ENCODE assay signal across 20 mouse cellular contexts in the genomic region with DNA sequence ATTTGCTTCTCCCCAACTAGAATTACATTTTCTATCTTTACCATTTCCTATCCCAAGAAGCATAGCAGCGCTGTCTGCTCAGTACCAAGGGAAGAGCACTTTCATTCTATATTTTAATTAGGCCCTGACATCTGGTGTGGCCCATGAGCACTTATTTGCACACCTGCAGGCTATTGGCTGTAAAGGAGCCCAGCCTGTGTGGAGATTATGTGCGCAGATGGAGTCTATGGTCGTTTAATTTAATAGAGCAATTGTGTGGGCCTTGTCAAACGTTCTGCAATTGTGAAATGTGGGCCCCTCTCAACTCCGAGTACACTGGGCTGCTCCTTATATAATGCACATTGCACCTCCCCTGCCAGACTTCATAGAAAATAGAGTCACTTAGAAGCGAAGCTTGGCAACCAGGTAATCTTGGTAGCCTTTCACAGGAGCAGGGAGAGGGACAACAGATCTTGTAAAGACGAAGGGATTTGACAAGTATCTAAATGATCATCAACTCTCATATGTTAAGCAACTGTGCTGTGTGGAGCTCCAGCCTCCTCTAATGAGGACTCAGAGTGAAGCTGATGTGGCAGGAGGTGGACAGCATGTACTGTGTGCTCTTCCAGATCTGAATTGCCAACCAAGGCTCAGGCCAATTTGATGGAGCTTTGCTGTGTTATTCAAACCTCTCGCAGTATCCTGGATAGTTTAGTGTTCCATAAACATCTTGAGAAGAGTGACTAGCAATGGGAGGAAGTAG. TPM values are rescaled to one million over a fixed set of nuclear protein-coding genes. Genes with fewer than 3 reads are reported as not detected.
DNase-seq lines count a peak whose midpoint lies in the region; ATAC-seq lines count a peak whose summit lies in the region.
"Had no signal": no experiment of that assay in that cellular context is flagged by ENCODE, and none has a peak within 500 bp of the region (broad histone marks: within the 10 kb centered on the region; RNA-seq: fewer than 3 reads in every experiment).

No protein-coding gene starts in this region.

- no peak overlapping the region for H3K27ac ChIP-seq in hindbrain, embryonic 11.5 days (ENCODE audit: low read depth, low read length)
- no peak overlapping the region for H3K27ac ChIP-seq in hindbrain, embryonic 10.5 days
- no peak overlapping the region for H3K27ac ChIP-seq in hindbrain, embryonic 12.5 days
- no peak overlapping the region for H3K27ac ChIP-seq in hindbrain, embryonic 16.5 days (ENCODE audit: low read depth, low read length)
- no peak overlapping the region for H3K27ac ChIP-seq in midbrain, embryonic 15.5 days
- H3K27ac ChIP-seq: liver, embryonic 14.5 days; stomach, embryonic 15.5 days had no signal

- H3K4me3 ChIP-seq in hindbrain, embryonic 11.5 days (ENCODE audit: low read depth, low read length) = no peak overlapping the region
- H3K4me3 ChIP-seq in hindbrain, embryonic 10.5 days = no peak overlapping the region
- H3K4me3 ChIP-seq in hindbrain, embryonic 12.5 days = no peak overlapping the region
- H3K4me3 ChIP-seq in hindbrain, embryonic 16.5 days (ENCODE audit: low read length) = no peak overlapping the region
- no peak overlapping the region for H3K4me3 ChIP-seq in midbrain, embryonic 15.5 days
- H3K4me3 ChIP-seq: stomach, embryonic 15.5 days had no signal

- WGBS in hindbrain, embryonic 11.5 days = 81% methylated on average over 8 of the region's 8 CpGs
- 84% methylated on average over 8 of the region's 8 CpGs for WGBS in hindbrain, embryonic 10.5 days
- 73% methylated on average over 8 of the region's 8 CpGs for WGBS in hindbrain, embryonic 12.5 days
- 62% methylated on average over 8 of the region's 8 CpGs for WGBS in hindbrain, embryonic 16.5 days
- WGBS in midbrain, embryonic 15.5 days = 62% methylated on average over 8 of the region's 8 CpGs

- DNase-seq in hindbrain, embryonic 11.5 days (ENCODE audit: low spot score) = no peak
- no peak for DNase-seq in hindbrain, embryonic 10.5 days (ENCODE audit: low spot score)
- no peak for DNase-seq in ovary, postnatal 10 days (ENCODE audit: low spot score)
- no peak for DNase-seq in embryo, embryonic 10 days (ENCODE audit: low spot score)
- DNase-seq in testis, postnatal 14 days (ENCODE audit: low spot score) = no peak
- DNase-seq: cerebellum, adult 9-10 months; kidney, adult 18-20 months; kidney, postnatal 10 days; retina, postnatal 1 day; thymus, adult 2 months had no signal

- H3K9ac ChIP-seq in hindbrain, embryonic 11.5 days (ENCODE audit: low read depth, low read length) = no peak overlapping the region
- no peak overlapping the region for H3K9ac ChIP-seq in hindbrain, embryonic 12.5 days
- H3K9ac ChIP-seq in hindbrain, embryonic 16.5 days (ENCODE audit: low read depth, low read length) = no peak overlapping the region
- no peak overlapping the region for H3K9ac ChIP-seq in midbrain, embryonic 15.5 days
- H3K9ac ChIP-seq: liver, embryonic 14.5 days; stomach, embryonic 15.5 days had no signal

- peak; percentile 65 for ATAC-seq in hindbrain, embryonic 11.5 days (ENCODE audit: low FRiP score)
- ATAC-seq in hindbrain, embryonic 12.5 days (ENCODE audit: low FRiP score) = peak; percentile 66
- peak; percentile 81 for ATAC-seq in hindbrain, embryonic 16.5 days
- ATAC-seq in midbrain, embryonic 15.5 days (replicated peaks) = peak; percentile 65; the same call in 1 of the 2 replicates

- H3K4me1 ChIP-seq in hindbrain, embryonic 11.5 days (replicated peaks; ENCODE audit: control insufficient read depth, insufficient read depth, low read length) = no peaks in the 10 kb centered on the region
- H3K4me1 ChIP-seq in hindbrain, embryonic 10.5 days (replicated peaks) = 0 out of 2 replicates have a peak, but pooled peaks cover 8% of the 10 kb centered on the region
- no peaks in the 10 kb centered on the region for H3K4me1 ChIP-seq in hindbrain, embryonic 12.5 days
- no peaks in the 10 kb centered on the region for H3K4me1 ChIP-seq in hindbrain, embryonic 16.5 days (ENCODE audit: control insufficient read depth, insufficient read depth, low read depth, low read length)
- H3K4me1 ChIP-seq in midbrain, embryonic 15.5 days = no peaks in the 10 kb centered on the region
- H3K4me1 ChIP-seq: stomach, embryonic 15.5 days had no signal

- H3K4me2 ChIP-seq in hindbrain, embryonic 11.5 days (replicated peaks; ENCODE audit: low read depth, low read length) = no peak overlapping the region
- H3K4me2 ChIP-seq in hindbrain, embryonic 12.5 days (replicated peaks) = no peak overlapping the region
- no peak overlapping the region for H3K4me2 ChIP-seq in hindbrain, embryonic 16.5 days (ENCODE audit: low read length)
- H3K4me2 ChIP-seq in midbrain, embryonic 15.5 days = no peak overlapping the region
- H3K4me2 ChIP-seq: stomach, embryonic 15.5 days had no signal

- no peaks in the 10 kb centered on the region for H3K27me3 ChIP-seq in hindbrain, embryonic 11.5 days (ENCODE audit: control insufficient read depth, insufficient read depth, low read length)
- no peaks in the 10 kb centered on the region for H3K27me3 ChIP-seq in hindbrain, embryonic 10.5 days (ENCODE audit: insufficient read depth, poor library complexity, severe bottlenecking)
- no peaks in the 10 kb centered on the region for H3K27me3 ChIP-seq in hindbrain, embryonic 12.5 days
- H3K27me3 ChIP-seq in hindbrain, embryonic 16.5 days (replicated peaks; ENCODE audit: control insufficient read depth, insufficient read depth, low read length) = no peaks in the 10 kb centered on the region
- no peaks in the 10 kb centered on the region for H3K27me3 ChIP-seq in midbrain, embryonic 15.5 days (replicated peaks)
- H3K27me3 ChIP-seq: stomach, embryonic 15.5 days had no signal

- no peaks in the 10 kb centered on the region for H3K9me3 ChIP-seq in hindbrain, embryonic 11.5 days (ENCODE audit: control insufficient read depth, low read length)
- H3K9me3 ChIP-seq in hindbrain, embryonic 10.5 days = no peaks in the 10 kb centered on the region
- no peaks in the 10 kb centered on the region for H3K9me3 ChIP-seq in hindbrain, embryonic 12.5 days (replicated peaks)
- H3K9me3 ChIP-seq in hindbrain, embryonic 16.5 days (ENCODE audit: control insufficient read depth, low read length) = no peaks in the 10 kb centered on the region
- no peaks in the 10 kb centered on the region for H3K9me3 ChIP-seq in midbrain, embryonic 15.5 days
- H3K9me3 ChIP-seq: stomach, embryonic 15.5 days had no signal

- H3K36me3 ChIP-seq in hindbrain, embryonic 11.5 days (ENCODE audit: control insufficient read depth, insufficient read depth, low read length) = no peaks in the 10 kb centered on the region
- H3K36me3 ChIP-seq in hindbrain, embryonic 10.5 days = no peaks in the 10 kb centered on the region
- H3K36me3 ChIP-seq in hindbrain, embryonic 12.5 days = no peaks in the 10 kb centered on the region
- no peaks in the 10 kb centered on the region for H3K36me3 ChIP-seq in hindbrain, embryonic 16.5 days (ENCODE audit: control insufficient read depth, insufficient read depth, low read length)
- H3K36me3 ChIP-seq in midbrain, embryonic 15.5 days (replicated peaks) = no peaks in the 10 kb centered on the region
- H3K36me3 ChIP-seq: stomach, embryonic 15.5 days had no signal

RNA-seq across cellular contexts. Expression of a gene that starts 50.9 kb away (rescaled TPM):
- polyA plus RNA-seq in hindbrain, embryonic 11.5 days (2014; fragmentation: Nextera tagmentation; extraction: Ambion mirVana) = not detected in 2 replicates
- polyA plus RNA-seq in hindbrain, embryonic 10.5 days (2016; fragmentation: Nextera tagmentation; extraction: Ambion mirVana) = 0.13 TPM in 1 of 2 replicates, not detected in the other
- not detected in 2 replicates for polyA plus RNA-seq in hindbrain, embryonic 12.5 days (2016; fragmentation: Nextera tagmentation; extraction: Ambion mirVana)
- polyA plus RNA-seq in hindbrain, embryonic 16.5 days (2015; fragmentation: Nextera tagmentation; extraction: Ambion mirVana) = 0.16 TPM in 1 of 2 replicates, not detected in the other
- polyA plus RNA-seq in midbrain, embryonic 15.5 days (2015; fragmentation: Nextera tagmentation; extraction: Ambion mirVana) = not detected in 2 replicates
- polyA plus RNA-seq: C2C12; cortical plate, adult 2 months; embryonic facial prominence, embryonic 14.5 days; heart, postnatal 0 days; liver, embryonic 14.5 days; lung, embryonic 16.5 days; thymus, adult 2 months had no signal
